Mouse (Mus musculus): ENCODE measurements around the gene Radil.

Gene Radil

DNA sequence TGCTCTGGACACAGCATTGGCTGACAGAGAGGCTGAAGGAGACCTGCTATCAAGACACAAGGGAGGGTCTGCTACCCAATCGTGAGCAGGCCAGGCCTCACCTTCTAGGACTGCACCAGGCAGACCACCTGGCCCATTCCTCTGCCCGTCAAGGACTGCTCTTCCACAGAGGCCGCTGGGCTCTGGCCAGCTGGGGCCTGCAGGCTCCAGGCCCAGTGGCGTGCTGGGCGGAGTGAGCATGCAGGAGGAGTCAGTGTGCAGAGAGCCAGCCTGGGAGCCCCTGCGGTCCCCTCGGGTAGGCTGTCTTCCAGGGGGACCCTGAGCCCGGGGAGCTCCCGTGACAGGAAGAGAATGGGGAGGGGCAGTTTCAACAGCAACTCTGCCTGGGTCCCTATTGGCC, 64.2 kb downstream of the Radil start:
- no peak for DNase-seq (ENCODE audit: low read depth, low spot score)

- DNase-seq (ENCODE audit: low read depth, low spot score), result no peak
Observed at GRCm38 (mm10) chr5:142483581-142483980, 67.3 kb downstream of the Radil start.

DNA sequence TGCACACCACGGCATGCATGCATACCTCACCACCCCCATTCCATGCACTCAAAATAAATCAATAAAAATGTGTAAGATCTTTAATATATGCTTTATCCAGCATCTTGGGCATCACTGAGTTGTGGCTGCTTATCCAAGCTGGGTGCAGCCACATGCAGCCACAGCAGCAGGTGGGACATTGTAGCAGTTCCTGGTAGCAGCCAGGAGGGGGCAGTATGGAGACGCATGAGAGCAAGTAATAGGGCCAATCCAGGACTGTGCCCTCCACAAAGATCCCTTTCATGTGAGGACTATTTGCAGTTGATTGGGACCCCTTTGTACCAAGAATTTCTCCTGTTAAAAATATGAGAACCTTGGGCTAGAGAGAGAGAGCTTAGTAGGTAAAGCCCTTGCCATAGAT, 68.4 kb downstream of the Radil start:
- no peak for DNase-seq (ENCODE audit: low read depth, low spot score)

DNA sequence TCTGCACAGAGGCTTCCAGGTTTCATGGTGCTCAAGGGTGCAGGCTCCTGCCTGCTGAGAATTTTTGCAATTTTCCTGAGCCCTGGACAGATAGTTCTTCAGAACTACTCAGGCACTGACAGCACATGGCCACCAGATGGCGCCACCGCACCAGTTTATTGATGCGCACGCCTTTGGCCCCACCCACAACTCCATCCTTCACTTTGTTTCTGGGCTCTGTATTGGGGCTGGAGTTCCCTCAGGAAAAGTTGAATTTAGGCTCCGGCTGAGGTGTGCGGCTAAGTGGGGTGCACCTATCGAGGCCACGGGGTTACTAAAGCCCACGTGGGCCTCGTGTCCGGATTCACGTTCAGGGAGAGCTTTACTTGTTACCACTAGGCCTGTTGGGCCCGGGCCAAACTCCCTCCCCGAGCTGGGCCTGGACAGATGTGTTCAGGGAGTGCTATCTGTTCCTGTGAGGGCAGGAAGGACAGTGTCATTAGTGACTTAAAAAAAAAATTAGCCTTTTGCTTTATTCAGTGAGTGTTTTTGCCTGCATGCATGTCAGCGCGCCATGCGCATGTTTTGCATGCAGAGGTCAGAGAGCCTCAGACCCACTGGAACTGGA, 72.0 kb downstream of the Radil start:
- DNase-seq (ENCODE audit: low read depth, low spot score), result peak; percentile 87

- DNase-seq (ENCODE audit: low read depth, low spot score), result no peak
Observed at GRCm38 (mm10) chr5:142477866-142478615, 72.9 kb downstream of the Radil start.

DNA sequence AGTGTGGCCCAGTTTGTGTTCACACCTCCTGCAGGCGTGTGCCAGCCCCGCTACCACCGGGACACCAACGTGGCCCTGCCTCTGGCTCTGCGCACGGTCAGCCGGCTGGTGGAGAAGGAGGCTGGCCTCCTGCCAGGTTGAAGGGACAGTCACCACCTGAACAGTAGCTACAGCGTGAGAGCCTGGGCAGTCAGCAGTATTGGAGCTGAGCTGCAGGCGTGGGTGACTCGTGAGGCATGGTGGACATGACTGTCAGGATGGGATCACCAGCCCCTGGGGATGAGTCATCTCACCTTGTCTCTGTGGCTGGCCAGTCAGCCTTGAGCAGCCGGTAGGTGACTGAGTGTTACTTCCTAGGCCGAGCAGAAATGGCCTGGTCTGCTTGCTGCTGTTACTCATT, 73.6 kb downstream of the Radil start:
- no peak for DNase-seq (ENCODE audit: low read depth, low spot score)

DNA sequence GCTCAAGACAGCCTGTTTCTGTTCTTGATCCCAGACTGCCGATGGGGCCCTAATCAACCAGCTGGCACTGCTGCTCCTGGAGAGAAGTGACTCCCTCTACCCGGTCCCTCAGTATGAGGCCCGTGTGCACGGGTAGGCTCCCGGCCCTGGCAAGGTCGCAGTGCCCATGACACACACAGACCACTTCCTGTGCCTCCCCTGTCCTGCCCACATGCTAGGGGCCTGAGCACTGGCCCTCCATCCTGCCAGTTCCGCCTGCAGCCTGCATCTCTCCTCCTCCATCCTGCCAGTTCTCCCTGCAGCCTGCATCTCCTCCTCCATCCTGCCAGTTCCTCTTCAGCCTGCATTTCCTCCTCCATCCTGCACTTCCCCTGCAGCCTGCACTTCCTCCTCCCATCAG, 75.2 kb downstream of the Radil start:
- no peak for DNase-seq (ENCODE audit: low read depth, low spot score)

DNA sequence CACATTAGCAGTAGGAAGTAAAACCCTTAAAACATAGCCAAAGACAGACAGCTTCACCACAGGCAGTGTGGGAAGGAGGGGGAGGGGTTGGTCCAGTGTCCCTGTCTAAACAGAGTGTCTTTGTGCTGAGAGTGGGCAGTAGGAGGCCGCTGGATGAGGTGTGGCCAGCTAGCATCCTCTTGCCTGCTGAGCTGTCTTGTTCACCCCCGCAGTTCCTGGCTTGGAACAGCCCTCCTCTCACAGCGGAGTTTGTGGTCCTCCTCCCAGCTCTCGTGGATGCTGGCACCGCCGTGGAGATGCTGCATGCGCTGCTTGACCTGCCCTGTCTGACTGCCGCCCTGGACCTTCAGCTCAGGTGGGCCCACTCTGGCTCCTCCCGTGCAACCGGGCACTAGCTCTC, 77.2 kb downstream of the Radil start:
- peak; percentile 31 for DNase-seq (ENCODE audit: low read depth, low spot score)

DNA sequence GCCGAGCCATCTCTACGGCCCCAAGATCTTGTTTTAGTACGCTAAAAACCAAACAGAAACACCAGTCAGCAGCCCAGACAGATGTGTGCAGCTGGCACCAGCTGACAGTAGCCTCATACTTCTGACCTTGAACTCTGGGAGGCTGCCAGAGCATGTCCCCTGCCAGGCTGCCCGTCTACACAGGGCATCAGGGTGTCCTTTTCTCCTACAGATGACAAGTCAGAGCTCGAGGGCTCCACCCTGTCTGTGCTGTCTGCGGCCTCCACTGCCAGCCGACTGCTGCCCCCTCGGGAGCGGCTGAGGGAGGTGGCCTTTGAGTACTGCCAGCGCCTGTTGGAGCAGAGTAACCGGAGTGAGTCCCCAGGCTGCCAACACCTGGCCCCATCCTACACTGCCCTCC, 81.1 kb downstream of the Radil start:
- DNase-seq (ENCODE audit: low read depth, low spot score), result no peak

GRCm38 (mm10) chr5:142468375-142468774, 82.5 kb downstream of the Radil start:
- DNase-seq (ENCODE audit: low read depth, low spot score), result no peak

GRCm38 (mm10) chr5:142463461-142464454, 87.1 kb downstream of the Radil start, which contains the start of gene Ap5z1:
Gene Ap5z1 (plus strand): TSS chr5:142463944.
- DNase-seq (ENCODE audit: low read depth, low spot score), result peak; percentile 98

DNA sequence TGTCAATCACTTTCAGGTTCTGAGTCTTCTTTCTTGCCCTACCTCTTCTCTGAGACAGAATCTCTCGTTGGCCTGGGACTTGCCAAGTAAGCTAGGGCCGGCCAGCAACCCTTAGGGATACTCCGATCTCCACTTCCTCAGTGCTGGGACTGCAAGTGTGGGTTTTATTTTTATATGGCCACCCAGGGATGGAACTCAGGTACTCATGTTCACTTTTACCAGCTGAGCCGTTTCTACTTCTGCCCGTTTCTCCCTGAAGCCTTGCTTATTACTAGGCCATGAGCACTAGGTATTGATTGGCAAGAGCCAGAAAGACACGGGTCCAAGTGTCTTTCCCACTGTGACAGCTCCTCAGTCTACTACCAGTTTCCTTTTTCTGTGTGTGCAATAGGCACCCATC, 87.9 kb downstream of the Radil start:
- no peak for DNase-seq (ENCODE audit: low read depth, low spot score)

GRCm38 (mm10) chr5:142462641-142462948, 88.3 kb downstream of the Radil start:
- no peak for DNase-seq (ENCODE audit: low read depth, low spot score)

DNA sequence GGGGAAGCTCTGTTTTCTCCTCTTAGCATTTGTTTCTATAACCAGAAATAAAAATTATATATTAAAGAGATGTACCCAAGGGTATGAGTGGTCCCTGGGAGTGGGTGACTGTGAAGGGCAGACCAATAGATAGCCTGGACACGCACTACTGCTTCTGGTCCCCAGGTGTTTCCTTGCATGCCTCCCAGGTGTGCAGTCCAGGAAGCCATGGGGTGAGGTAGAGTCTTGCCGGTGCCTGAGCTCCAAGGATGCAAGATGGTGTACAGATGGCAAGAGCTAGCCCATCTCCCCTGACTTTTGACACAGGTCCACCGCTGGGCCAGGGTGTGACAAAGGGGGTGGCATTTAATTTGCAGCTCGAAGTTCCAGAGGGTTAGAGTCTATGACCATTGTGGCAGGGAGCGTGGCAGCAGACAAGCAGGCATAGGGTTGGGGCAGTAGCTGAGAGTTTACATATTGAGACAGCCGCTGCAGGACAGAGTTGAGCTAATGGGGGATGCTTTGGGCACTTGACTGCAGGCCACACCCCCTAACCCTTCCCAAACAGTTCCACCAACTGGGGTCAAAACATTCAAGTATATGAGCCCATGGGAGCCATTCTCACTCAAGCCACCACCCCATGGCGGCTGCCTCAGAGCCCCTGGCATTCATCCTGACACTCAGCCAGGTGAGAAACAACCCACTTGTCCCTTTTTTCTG, 88.8 kb downstream of the Radil start:
- DNase-seq (ENCODE audit: low read depth, low spot score), result no peak

DNA sequence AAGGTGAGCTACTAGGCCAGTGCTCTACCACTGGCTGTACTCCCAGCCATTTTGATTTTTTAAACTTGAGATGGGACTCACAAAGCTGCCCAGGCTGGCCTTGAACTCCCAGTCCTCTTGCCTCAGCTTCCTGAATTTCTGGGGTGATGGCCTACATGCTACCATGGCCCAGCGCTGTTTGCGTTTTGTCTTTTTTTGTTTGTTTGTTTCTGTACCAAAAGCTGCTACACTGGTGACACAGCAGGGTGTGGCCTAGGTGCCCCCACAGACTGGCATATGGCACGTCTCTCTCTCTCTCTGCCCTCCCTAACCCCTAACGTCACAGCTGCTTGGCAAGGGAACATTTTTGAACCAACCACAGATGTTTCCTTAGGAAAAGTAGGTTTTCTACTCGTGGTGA, 91.1 kb downstream of the Radil start:
- DNase-seq (ENCODE audit: low read depth, low spot score), result no peak

DNA sequence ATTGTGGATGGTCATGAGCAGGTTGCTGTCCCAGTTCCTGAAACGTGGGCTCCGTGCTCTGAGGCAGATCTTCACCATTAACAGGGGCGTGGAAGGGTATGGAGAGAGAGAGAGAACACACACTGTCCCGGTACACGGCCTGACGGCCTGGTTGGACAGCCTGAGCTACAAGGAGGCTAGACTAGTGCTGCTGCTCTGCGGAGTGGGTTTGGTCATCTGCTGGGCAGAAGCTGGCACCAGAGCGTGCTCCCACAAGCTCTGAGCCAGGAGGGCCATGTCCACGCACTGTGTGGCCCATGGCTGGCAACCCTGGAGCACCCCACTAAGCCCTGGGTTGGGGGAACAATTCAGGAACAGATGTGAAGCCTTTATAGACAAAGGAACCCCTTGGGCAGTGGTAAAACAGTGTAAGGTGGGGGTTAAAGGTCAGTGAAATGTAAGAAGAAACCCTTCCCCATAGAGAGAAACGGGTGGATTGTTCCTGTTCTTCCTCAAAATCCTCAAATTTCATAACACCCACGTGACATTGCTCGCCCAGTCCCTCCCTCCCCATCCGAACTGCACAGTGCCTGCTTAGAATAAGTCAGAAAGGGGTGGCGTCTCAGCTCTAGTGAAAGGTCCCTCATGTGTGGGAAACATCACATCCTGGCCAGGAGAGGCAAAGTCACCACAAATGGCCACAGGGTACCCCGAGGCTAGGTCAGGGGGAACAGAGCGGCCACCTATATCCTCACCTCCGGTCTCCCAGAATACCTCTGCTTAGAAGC, 91.9 kb downstream of the Radil start:
- DNase-seq (ENCODE audit: low read depth, low spot score), result no peak

- no peak for DNase-seq (ENCODE audit: low read depth, low spot score)
Observed at GRCm38 (mm10) chr5:142457345-142457744, 93.6 kb downstream of the Radil start.

- DNase-seq (ENCODE audit: low read depth, low spot score), result no peak
Observed at GRCm38 (mm10) chr5:142456318-142456717, 94.6 kb downstream of the Radil start.

- no peak for DNase-seq (ENCODE audit: low read depth, low spot score)
Observed at GRCm38 (mm10) chr5:142453742-142454141, 97.2 kb downstream of the Radil start.

- DNase-seq (ENCODE audit: low read depth, low spot score), result peak; percentile 78
Observed at GRCm38 (mm10) chr5:142451759-142452158, 99.1 kb downstream of the Radil start.

DNA sequence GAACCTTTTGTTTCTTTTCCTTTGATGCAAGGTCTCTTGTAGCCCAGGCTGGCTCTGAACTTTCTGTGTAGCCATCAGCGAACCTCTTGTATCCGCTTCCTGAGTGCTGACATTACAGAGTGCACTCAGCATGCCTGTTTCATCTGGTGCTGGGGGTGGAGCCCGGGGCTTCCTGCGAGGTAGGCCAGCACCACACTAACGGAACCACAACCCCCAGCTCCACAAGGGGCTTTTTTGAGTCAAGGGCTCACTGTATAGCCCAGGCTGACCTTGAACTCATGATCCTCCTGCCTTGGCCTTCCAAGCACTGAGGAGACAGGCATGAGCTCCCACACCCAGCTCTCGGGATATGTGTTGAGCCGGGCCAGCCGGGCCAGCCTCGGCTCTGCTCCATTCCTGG, 100.1 kb downstream of the Radil start:
- DNase-seq (ENCODE audit: low read depth, low spot score), result no peak
